Mouse (Mus musculus) adrenal gland, adult 2 months (tissue): Measurements from ENCODE around the gene Egr4. TPM values are rescaled to one million over a fixed set of nuclear protein-coding genes. Genes with fewer than 3 reads are reported as not detected.

Experiments used
- DNase-seq: peaks from one replicate; pipeline ENCODE4 v3.0.0; 2021
- polyA plus RNA-seq: library from polyadenylated mRNA; depleted of rRNA; stranded (reverse); fragments of >200 nt; gene quantifications from 2 replicates; pipeline ENCODE4 v1.2.3, GENCODE M21; 2012; rRNA removed
- total RNA-seq, 2 experiments: library from RNA; stranded (reverse); gene quantifications; 2 replicates each; pipeline ENCODE4 v1.2.3; 2021

Gene Egr4
- total and polyA plus RNA-seq, 3 experiments: not detected

- no peak for DNase-seq
Observed at GRCm38 (mm10) chr6:85496976-85497375, 16.4 kb downstream of the Egr4 start.

DNA sequence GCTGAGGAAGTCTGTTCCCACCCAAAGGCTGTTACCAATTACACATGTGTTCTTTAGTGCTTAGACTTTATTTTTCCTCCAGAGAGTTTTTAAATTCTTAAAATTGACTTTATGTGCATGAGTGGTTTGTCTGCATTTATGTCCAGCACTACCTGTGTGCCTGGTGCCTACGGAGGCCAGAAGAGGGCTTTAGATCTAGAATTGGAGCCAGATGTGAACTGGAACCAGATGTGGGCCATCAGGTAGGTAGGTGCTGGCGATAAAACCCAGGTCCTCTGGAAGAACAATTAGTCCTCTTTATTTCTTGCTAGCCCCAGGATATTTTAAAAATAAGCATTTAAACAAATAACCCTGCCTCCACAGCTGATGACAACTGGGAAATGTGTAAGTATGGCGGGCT, 21.8 kb downstream of the Egr4 start:
- no peak for DNase-seq

DNA sequence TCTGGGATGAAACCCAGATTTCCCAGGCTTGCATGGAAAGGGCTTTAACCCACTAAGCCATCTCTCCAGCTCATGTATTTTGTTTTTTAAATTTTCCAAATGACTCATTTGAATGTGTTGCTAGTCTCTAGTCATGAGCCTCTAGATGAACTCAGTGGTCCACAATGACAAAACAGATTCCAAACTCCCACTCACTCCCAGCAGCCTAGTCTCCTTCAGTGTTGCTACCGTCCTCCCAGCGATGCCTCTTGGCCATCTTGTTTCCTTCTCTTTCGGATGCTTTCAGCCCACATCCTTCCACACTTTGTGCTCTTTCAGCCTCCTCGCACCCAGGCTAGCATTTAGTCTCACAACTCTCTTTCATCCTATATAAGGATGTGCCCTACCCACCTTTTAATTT, 23.1 kb downstream of the Egr4 start:
- no peak for DNase-seq

GRCm38 (mm10) chr6:85489717-85490116, 23.7 kb downstream of the Egr4 start:
- no peak for DNase-seq

- DNase-seq: no peak
Observed at GRCm38 (mm10) chr6:85488510-85488909, 24.9 kb downstream of the Egr4 start.

- no peak for DNase-seq
Observed at GRCm38 (mm10) chr6:85485738-85486137, 27.7 kb downstream of the Egr4 start.

DNA sequence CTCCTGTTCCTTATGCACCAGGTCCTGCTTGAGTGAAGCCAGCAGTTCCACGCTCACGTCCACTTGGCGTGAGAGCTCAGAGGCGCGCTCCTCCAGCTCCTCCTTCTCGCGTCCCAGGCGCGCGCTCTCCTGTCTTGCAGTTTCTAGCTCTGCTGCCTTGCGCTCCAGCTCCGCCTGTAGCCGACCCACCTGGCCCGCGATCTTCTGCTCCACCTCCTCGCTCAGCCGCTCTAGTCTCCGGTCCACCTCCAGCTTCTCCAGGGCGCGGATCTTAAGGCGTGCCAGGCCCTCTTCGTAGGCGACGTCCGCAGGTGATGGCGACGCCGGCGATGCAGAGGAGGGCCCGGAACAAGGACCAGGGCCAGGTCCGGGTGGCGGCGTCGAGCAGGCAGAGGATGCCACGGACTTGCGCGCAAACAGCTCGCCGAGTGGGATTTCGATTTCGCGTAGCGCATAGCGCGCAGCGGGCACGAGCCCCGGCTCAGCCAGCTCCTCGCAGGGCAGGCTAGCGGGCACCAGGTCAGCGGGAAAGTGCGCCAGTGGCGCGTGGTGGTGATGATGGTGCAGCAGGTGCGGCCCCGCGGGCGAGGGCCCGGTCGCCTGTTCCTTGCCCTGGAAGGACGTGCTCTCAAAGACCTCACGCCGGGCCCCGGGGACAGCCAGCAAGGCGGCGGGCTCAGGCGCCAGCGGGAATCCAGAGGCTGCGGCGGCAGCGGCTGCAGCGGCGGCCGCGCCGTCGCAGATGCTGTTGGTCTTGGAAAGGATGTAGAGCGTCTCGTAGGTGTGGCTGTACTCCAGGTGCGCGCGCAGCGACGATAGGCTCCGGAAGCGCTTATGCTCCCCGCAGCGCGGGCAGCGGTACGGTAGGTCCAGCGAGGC, 29.3 kb downstream of the Egr4 start:
- no peak for DNase-seq

DNA sequence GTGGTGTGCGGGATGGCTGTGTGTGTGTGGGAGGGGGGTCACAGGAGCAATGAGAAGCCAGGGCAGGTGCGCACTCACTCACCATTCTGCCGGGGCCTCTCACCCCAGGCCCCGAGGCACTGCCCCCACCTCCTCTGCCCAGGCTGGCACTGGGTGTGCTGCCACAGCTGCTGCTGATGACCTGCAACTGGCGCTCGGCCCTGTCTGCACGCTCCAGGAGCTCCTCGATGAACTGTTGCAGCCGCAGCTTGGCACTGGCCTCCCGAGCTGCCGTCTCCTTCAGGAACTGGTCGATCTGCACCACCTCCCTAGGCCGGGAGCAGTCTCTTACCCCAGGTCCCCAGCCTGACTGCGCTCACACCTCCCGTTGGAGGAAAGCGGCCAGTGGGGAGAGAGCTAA, 32.7 kb downstream of the Egr4 start:
- DNase-seq: no peak

GRCm38 (mm10) chr6:85479979-85480378, 33.4 kb downstream of the Egr4 start:
- DNase-seq: no peak

- DNase-seq: no peak
Observed at GRCm38 (mm10) chr6:85478416-85478815, 35.0 kb downstream of the Egr4 start.

DNA sequence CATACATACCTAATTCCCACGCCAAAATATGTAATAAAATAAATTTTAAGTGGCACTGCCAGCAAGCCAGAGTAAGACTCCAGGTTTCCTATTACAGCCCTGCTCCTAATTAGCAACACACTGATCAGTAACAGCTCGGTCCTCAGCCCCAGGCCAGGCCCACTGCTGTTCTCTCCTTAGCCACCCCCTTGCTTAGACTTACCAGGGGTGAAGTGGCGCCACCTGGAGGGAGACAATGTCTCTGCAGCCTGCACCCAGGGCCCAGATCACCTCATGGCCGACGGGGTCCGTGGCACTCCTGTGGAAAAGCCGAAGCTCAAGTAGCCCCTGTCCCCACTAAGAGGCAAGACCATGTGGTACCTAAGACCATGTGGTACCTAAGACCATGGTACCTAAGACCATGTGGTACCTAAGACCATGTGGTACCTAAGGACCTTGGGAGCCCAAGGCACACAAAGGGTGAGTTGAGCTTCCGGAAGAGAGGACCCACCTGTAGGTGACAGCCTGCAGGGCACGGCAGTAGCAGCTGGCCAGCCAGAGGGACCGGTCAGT, 35.9 kb downstream of the Egr4 start:
- DNase-seq: peak; percentile 30

GRCm38 (mm10) chr6:85475581-85475980, 37.8 kb downstream of the Egr4 start:
- DNase-seq: no peak

GRCm38 (mm10) chr6:85472542-85472941, 40.8 kb downstream of the Egr4 start:
- no peak for DNase-seq

- DNase-seq: no peak
Observed at GRCm38 (mm10) chr6:85471962-85472361, 41.4 kb downstream of the Egr4 start.

- peak; percentile 78 for DNase-seq
Observed at GRCm38 (mm10) chr6:85469660-85470430, 43.5 kb downstream of the Egr4 start.

GRCm38 (mm10) chr6:85465381-85465780, 48.0 kb downstream of the Egr4 start:
- no peak for DNase-seq

Other genes starting within 250 kb of the Egr4 start
- gene Sfxn5, start 180.2 kb downstream of the Egr4 start, total RNA-seq: 10 to 100 TPM; 26.1 to 36.3 TPM
- gene Sfxn5, start 180.2 kb downstream of the Egr4 start, polyA plus RNA-seq: 9.0 and 29.0 TPM in 2 replicates
- 10 to 100 TPM; 22.7 to 47.7 TPM for gene Rab11fip5, start 139.0 kb downstream of the Egr4 start, total RNA-seq
- gene Rab11fip5, start 139.0 kb downstream of the Egr4 start, polyA plus RNA-seq: 33.7 and 35.4 TPM in 2 replicates
- not detected for gene Noto, start 89.7 kb downstream of the Egr4 start, total RNA-seq
- gene Noto, start 89.7 kb downstream of the Egr4 start, polyA plus RNA-seq: not detected in 2 replicates
- 10 to 100 TPM; 33.1 to 36.3 TPM for gene Smyd5, start 81.6 kb downstream of the Egr4 start, total RNA-seq
- gene Smyd5, start 81.6 kb downstream of the Egr4 start, polyA plus RNA-seq: 19.9 and 23.0 TPM in 2 replicates
- 100 to 1,000 TPM; 241 to 294 TPM for gene Cct7, start 62.1 kb downstream of the Egr4 start, total RNA-seq
- 63.3 and 81.3 TPM in 2 replicates for gene Cct7, start 62.1 kb downstream of the Egr4 start, polyA plus RNA-seq
- gene Pradc1, start 61.6 kb downstream of the Egr4 start, total RNA-seq: 10 to 100 TPM; 12.2 to 13.1 TPM
- gene Pradc1, start 61.6 kb downstream of the Egr4 start, polyA plus RNA-seq: 26.7 and 28.1 TPM in 2 replicates
- gene Fbxo41, start 10.6 kb downstream of the Egr4 start, total RNA-seq: under 1 TPM; 0.40 to 0.90 TPM
- 1.1 and 1.2 TPM in 2 replicates for gene Fbxo41, start 10.6 kb downstream of the Egr4 start, polyA plus RNA-seq
- gene Alms1, start 73.9 kb upstream of the Egr4 start, total RNA-seq: 1 to 10 TPM; 7.2 to 8.5 TPM
- gene Alms1, start 73.9 kb upstream of the Egr4 start, polyA plus RNA-seq: 0.31 and 0.39 TPM in 2 replicates
- gene Nat8f7, start 199.6 kb upstream of the Egr4 start, total RNA-seq: 1 to 10 TPM; 2.6 to 5.0 TPM
- 1.6 and 1.7 TPM in 2 replicates for gene Nat8f7, start 199.6 kb upstream of the Egr4 start, polyA plus RNA-seq